Mouse (Mus musculus): ENCODE measurements at regions not wholly inside any gene's neighbourhood (a gene's known extent, or its start where the extent isn't known, plus 50 kb on each side); places are given as distances from the start of the nearest gene placed in this dataset.
A peak's percentile ranks its signal among the peaks of the same experiment; 100 is the strongest.

DNA sequence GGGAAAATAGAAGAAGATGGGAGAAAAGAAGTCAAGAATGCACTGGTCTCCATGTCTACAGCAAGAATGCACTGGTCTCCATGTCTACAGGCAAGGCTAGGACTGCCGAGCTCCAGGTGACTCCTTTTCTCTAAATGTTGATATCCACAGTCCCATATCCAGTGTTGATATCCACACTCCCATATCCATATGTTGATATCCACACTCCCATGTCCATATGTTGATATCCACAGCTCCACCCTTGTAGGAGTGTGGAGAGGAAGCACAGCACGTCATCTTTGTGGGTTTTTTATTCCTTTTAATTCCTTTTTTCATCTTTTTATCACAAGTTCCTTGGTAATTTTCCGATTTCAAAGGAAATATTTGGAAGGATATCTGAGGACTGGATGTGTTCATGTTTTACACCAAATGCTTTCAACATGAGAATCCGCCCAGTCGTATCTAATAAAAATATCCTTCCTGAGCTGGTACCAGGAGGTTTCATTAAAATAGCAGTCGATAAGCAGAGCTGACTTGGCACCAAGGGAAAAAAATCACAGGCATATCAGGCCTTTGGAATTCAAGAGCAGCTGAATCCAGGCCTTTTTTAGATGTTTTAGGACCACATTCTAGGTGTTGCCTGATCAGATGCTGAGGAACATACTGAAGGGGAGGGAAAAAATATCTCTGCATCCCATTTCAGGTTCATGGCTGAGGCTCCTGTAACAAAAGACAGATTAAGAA is 653.7 kb upstream of the Cdh11 start:
- no peaks in the 10 kb centered on the region for H3K79me2 ChIP-seq (replicated peaks; ENCODE audit: control insufficient read depth, insufficient read depth, low read length)
- no peak overlapping the region for H3K27ac ChIP-seq
- no peak overlapping the region for H3K9ac ChIP-seq (ENCODE audit: low read depth, low read length)
- DNase-seq, result no peak
- intact Hi-C loops (cut with DNase I), result no loop called here
- H3K4me3 ChIP-seq, result no peak overlapping the region
- TF ChIP-seq CTCF (IDR thresholded peaks at IDR 0.05) (no peak), POLR2A (IDR thresholded peaks at IDR 0.05; ENCODE audit: insufficient read depth, low read depth, low read length) (no peak), EP300 (IDR thresholded peaks at IDR 0.05; ENCODE audit: insufficient read depth, low read depth, low read length) (no peak)
- H3K4me1 ChIP-seq (ENCODE audit: control insufficient read depth, insufficient read depth, low read length), result peaks cover 3% of the 10 kb centered on the region
- WGBS, result 41% methylated on average over 6 of the region's 6 CpGs
- H3K27me3 ChIP-seq (ENCODE audit: control insufficient read depth, insufficient read depth, low read length), result no peaks in the 10 kb centered on the region
- H3K36me3 ChIP-seq (ENCODE audit: control insufficient read depth, insufficient read depth, low read length), result no peaks in the 10 kb centered on the region

DNA sequence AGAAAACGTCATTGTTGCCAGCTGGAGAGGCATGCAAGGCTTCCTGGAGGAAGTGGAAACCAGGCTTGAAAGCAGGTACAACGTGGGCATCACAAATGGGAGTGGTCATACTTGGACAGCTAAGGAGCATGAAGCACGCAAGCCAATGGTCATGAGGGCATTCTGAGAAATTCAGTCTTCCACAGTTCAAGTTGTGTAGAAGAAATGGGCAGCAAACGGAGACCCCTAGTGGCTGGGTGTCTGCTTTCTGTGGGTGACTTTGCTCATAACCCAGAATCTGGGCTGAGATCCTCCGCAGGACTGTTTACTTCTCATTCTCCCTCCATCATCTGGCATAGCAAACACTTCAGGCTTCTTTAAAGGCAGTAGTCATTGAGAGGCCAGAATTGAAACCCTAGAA is 655.7 kb upstream of the Cdh11 start:
- no peaks in the 10 kb centered on the region for H3K27me3 ChIP-seq (ENCODE audit: control insufficient read depth, insufficient read depth, low read length)
- H3K4me1 ChIP-seq (ENCODE audit: control insufficient read depth, insufficient read depth, low read length), result peaks cover 3% of the 10 kb centered on the region
- no peak overlapping the region for H3K4me3 ChIP-seq
- intact Hi-C loops (cut with DNase I), result no loop called here
- no peaks in the 10 kb centered on the region for H3K36me3 ChIP-seq (ENCODE audit: control insufficient read depth, insufficient read depth, low read length)
- WGBS, result 62% methylated on average over 5 of the region's 5 CpGs
- H3K27ac ChIP-seq, result no peak overlapping the region
- no peaks in the 10 kb centered on the region for H3K79me2 ChIP-seq (replicated peaks; ENCODE audit: control insufficient read depth, insufficient read depth, low read length)
- TF ChIP-seq POLR2A (IDR thresholded peaks at IDR 0.05; ENCODE audit: insufficient read depth, low read depth, low read length) (no peak), CTCF (IDR thresholded peaks at IDR 0.05) (peak; percentile 42), EP300 (IDR thresholded peaks at IDR 0.05; ENCODE audit: insufficient read depth, low read depth, low read length) (no peak)
- DNase-seq, result no peak
- no peak overlapping the region for H3K9ac ChIP-seq (ENCODE audit: low read depth, low read length)

DNA sequence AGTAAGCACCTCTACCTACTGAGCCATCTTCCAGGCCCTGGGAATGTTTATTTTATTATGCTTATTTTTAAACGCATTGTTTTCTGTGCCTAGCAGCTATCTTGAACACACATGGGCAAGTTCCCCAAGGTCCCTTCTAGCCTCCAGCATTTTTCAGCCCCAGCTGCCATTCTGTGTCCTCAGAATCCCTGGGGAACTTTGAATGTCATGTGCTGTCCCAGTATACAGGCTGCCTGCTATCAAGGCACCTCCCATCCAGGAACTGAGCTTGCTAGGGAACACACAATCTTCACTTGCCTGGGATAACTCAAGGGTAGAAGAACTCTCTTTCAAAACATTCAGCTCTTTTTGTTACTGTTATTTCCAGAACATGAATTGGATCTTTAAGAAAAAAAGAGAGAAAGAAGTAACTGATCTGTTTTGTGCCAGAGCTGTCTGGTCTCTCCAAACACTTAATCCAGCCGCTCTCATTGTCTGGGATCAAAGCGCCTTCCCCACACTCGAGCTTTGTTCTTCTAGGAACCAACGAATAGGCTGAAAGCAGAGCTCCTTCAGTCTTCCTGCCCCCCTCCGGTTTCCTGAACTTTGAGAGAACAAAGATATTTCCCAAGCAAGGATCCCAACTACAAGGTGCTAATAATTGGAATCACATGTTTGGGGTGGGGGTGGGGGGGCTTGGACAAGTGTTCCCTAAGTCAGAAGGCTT is 657.1 kb upstream of the Cdh11 start:
- Histone ChIP-seq H3K79me2 (replicated peaks; ENCODE audit: control insufficient read depth, insufficient read depth, low read length) (no peaks in the 10 kb centered on the region), H3K27me3 (ENCODE audit: control insufficient read depth, insufficient read depth, low read length) (no peaks in the 10 kb centered on the region), H3K9ac (ENCODE audit: low read depth, low read length) (no peak overlapping the region), H3K4me3 (no peak overlapping the region), H3K36me3 (ENCODE audit: control insufficient read depth, insufficient read depth, low read length) (no peaks in the 10 kb centered on the region), H3K27ac (no peak overlapping the region), H3K4me1 (ENCODE audit: control insufficient read depth, insufficient read depth, low read length) (peaks cover 3% of the 10 kb centered on the region)
- WGBS, result 20% methylated on average over 6 of the region's 6 CpGs
- intact Hi-C loops (cut with DNase I), result no loop called here
- TF ChIP-seq CTCF (IDR thresholded peaks at IDR 0.05), result no peak
- TF ChIP-seq EP300 (IDR thresholded peaks at IDR 0.05; ENCODE audit: insufficient read depth, low read depth, low read length), result no peak
- TF ChIP-seq POLR2A (IDR thresholded peaks at IDR 0.05; ENCODE audit: insufficient read depth, low read depth, low read length), result no peak
- DNase-seq, result no peak

DNA sequence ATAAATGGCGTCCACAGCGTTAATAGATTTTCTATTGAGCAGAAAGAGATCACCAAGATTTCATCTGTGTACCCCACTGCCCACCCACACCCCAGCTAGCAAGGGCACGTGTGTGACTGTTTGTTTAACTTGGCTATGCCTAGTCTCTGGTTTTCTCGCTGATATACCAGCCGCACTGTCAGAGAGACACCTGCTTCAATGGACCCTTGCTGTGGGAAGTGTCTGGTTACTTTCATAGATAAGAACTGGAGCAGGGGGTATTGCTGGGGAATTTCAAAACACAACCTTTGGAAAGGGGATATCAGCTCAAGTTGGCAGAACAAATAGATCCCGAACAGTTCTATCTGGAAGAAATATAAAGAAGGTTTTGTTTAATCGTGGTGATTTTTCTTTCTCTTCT is 656.8 kb upstream of the Cdh5 start:
- no peak overlapping the region for H3K27ac ChIP-seq
- no peaks in the 10 kb centered on the region for H3K79me2 ChIP-seq (replicated peaks; ENCODE audit: control insufficient read depth, insufficient read depth, low read length)
- intact Hi-C loops (cut with DNase I), result no loop called here
- 29% methylated on average over 7 of the region's 7 CpGs for WGBS
- peaks cover 3% of the 10 kb centered on the region for H3K4me1 ChIP-seq (ENCODE audit: control insufficient read depth, insufficient read depth, low read length)
- H3K27me3 ChIP-seq (ENCODE audit: control insufficient read depth, insufficient read depth, low read length), result no peaks in the 10 kb centered on the region
- H3K9ac ChIP-seq (ENCODE audit: low read depth, low read length), result no peak overlapping the region
- TF ChIP-seq POLR2A (IDR thresholded peaks at IDR 0.05; ENCODE audit: insufficient read depth, low read depth, low read length) (no peak), EP300 (IDR thresholded peaks at IDR 0.05; ENCODE audit: insufficient read depth, low read depth, low read length) (no peak)
- no peak for DNase-seq
- H3K4me3 ChIP-seq, result no peak overlapping the region
- H3K36me3 ChIP-seq (ENCODE audit: control insufficient read depth, insufficient read depth, low read length), result no peaks in the 10 kb centered on the region

DNA sequence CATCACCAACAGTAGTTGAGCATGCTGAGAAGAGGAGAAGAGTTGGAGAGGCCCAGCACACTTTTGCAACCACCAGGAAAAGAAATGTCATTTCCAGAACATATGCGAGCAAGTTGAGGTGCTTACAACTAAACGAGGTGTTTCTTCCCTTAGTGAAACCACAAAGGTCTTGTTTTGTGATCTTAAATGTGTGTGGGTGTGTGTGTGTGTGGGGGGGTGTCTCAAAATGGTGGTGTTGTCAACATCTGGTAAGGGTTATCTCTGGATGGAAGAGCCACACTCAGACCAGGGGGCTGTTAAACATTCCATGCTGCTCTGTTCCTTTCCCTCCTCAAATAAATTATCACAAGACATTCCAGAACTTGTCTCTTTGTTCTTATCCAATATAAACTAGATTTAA is 656.0 kb upstream of the Cdh5 start:
- Histone ChIP-seq H3K9ac (ENCODE audit: low read depth, low read length) (no peak overlapping the region), H3K27ac (no peak overlapping the region), H3K27me3 (ENCODE audit: control insufficient read depth, insufficient read depth, low read length) (no peaks in the 10 kb centered on the region), H3K36me3 (ENCODE audit: control insufficient read depth, insufficient read depth, low read length) (no peaks in the 10 kb centered on the region), H3K4me3 (no peak overlapping the region), H3K79me2 (replicated peaks; ENCODE audit: control insufficient read depth, insufficient read depth, low read length) (no peaks in the 10 kb centered on the region), H3K4me1 (ENCODE audit: control insufficient read depth, insufficient read depth, low read length) (peaks cover 3% of the 10 kb centered on the region)
- no peak for DNase-seq
- 67% methylated on average over 2 of the region's 2 CpGs for WGBS
- no peak for TF ChIP-seq POLR2A (IDR thresholded peaks at IDR 0.05; ENCODE audit: insufficient read depth, low read depth, low read length)
- no peak for TF ChIP-seq EP300 (IDR thresholded peaks at IDR 0.05; ENCODE audit: insufficient read depth, low read depth, low read length)
- TF ChIP-seq CTCF (IDR thresholded peaks at IDR 0.05), result no peak
- intact Hi-C loops (cut with DNase I), result no loop called here

DNA sequence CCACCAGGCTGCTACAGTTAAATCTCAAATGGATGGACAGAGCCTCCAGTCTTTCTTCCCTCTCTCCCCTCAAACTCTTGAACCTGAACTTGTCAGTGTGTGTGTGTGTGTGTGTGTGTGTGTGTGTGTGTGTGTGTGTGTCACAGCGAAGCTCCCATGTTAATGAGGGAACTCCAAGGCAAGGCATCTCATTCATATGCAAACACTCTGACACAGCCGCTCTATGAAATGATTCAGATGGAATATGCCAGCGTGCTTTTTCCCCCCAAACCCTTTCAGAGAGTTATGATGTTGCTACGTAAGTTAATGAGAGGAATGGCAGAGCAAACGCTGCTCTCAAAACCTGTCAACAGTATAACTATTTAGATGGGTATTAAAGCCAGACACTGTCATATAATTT is 653.5 kb upstream of the Cdh5 start:
- intact Hi-C loops (cut with DNase I), result no loop called here
- no peak for TF ChIP-seq POLR2A (IDR thresholded peaks at IDR 0.05; ENCODE audit: insufficient read depth, low read depth, low read length)
- TF ChIP-seq CTCF (IDR thresholded peaks at IDR 0.05), result no peak
- TF ChIP-seq EP300 (IDR thresholded peaks at IDR 0.05; ENCODE audit: insufficient read depth, low read depth, low read length), result no peak
- 90% methylated on average over 5 of the region's 5 CpGs for WGBS

More for the DNA sequence above, 653.5 kb upstream of the Cdh5 start:
- no peaks in the 10 kb centered on the region for H3K36me3 ChIP-seq (ENCODE audit: control insufficient read depth, insufficient read depth, low read length)
- no peak for DNase-seq
- H3K4me1 ChIP-seq (ENCODE audit: control insufficient read depth, insufficient read depth, low read length), result no peaks in the 10 kb centered on the region
- H3K79me2 ChIP-seq (replicated peaks; ENCODE audit: control insufficient read depth, insufficient read depth, low read length), result no peaks in the 10 kb centered on the region
- no peak overlapping the region for H3K9ac ChIP-seq (ENCODE audit: low read depth, low read length)
- H3K27me3 ChIP-seq (ENCODE audit: control insufficient read depth, insufficient read depth, low read length), result no peaks in the 10 kb centered on the region
- H3K4me3 ChIP-seq, result no peak overlapping the region
- H3K27ac ChIP-seq, result no peak overlapping the region

Data from heart, adult 2 months (tissue).